Mouse (Mus musculus): ENCODE results near the gene Robo1.

GRCm38 (mm10) chr16:72402381-72402780, 94.3 kb downstream of the Robo1 start:
- no peak for TF ChIP-seq CTCF (IDR thresholded peaks at IDR 0.05; ENCODE audit: insufficient read depth, low read depth, low read length)
- TF ChIP-seq POLR2A (IDR thresholded peaks at IDR 0.05; ENCODE audit: insufficient read depth, low read depth, low read length): no peak
